In genomic region chr11:121121151-121121550, GRCm38 (mm10) we compare ENCODE assay signal across 22 mouse cellular contexts. TPM values are rescaled to one million over a fixed set of nuclear protein-coding genes. Genes with fewer than 3 reads are reported as not detected.
DNase-seq lines count a peak whose midpoint lies in the region; ATAC-seq and TF ChIP-seq lines count a peak whose summit lies in the region.
"Had no signal": no experiment of that assay in that cellular context is flagged by ENCODE, and none has a peak within 500 bp of the region (broad histone marks: within the 10 kb centered on the region; RNA-seq: fewer than 3 reads in every experiment).

No protein-coding gene starts in this region.

- no peak for TF ChIP-seq RAD21 in MEL (IDR thresholded peaks at IDR 0.05; ENCODE audit: low read depth, low read length)

- H3K9me3 ChIP-seq in heart, embryonic 12.5 days (replicated peaks), result 0 out of 2 replicates have a peak, but pooled peaks cover 4% of the 10 kb centered on the region
- H3K9me3 ChIP-seq in heart, postnatal 0 days (replicated peaks; ENCODE audit: control insufficient read depth, low read length), result no peaks in the 10 kb centered on the region
- no peaks in the 10 kb centered on the region for H3K9me3 ChIP-seq in lung, embryonic 15.5 days
- H3K9me3 ChIP-seq in MEL (replicated peaks; ENCODE audit: insufficient read depth, low read length), result no peaks in the 10 kb centered on the region
- H3K9me3 ChIP-seq: embryonic facial prominence, embryonic 10.5 days; forebrain, embryonic 13.5 days; hindbrain, embryonic 15.5 days had no signal

- H3K27ac ChIP-seq in heart, embryonic 12.5 days (ENCODE audit: poor library complexity, severe bottlenecking), result peak overlapping the region; percentile 80
- no peak overlapping the region for H3K27ac ChIP-seq in heart, postnatal 0 days (ENCODE audit: low read depth)
- peak overlapping the region; percentile 78 for H3K27ac ChIP-seq in lung, embryonic 15.5 days
- H3K27ac ChIP-seq in MEL (ENCODE audit: control insufficient read depth, low read depth, low read length), result no peak overlapping the region
- H3K27ac ChIP-seq: embryonic facial prominence, embryonic 10.5 days; forebrain, embryonic 13.5 days; hindbrain, embryonic 15.5 days had no signal

- H3K9ac ChIP-seq in heart, embryonic 12.5 days, result no peak overlapping the region
- H3K9ac ChIP-seq in heart, postnatal 0 days (replicated peaks; ENCODE audit: low read depth, low read length), result no peak overlapping the region
- H3K9ac ChIP-seq in lung, embryonic 15.5 days, result no peak overlapping the region
- H3K9ac ChIP-seq in MEL (ENCODE audit: control insufficient read depth, low read depth, low read length, poor library complexity, severe bottlenecking), result peak overlapping the region; percentile 16; the same call in 1 of the 2 replicates
- H3K9ac ChIP-seq: forebrain, embryonic 13.5 days; forebrain, postnatal 0 days; hindbrain, embryonic 15.5 days had no signal

- 61% methylated on average over 3 of the region's 3 CpGs for WGBS in heart, embryonic 12.5 days
- 43% methylated on average over 3 of the region's 3 CpGs for WGBS in heart, postnatal 0 days
- WGBS in lung, embryonic 15.5 days, result 18% methylated on average over 3 of the region's 3 CpGs

- no peaks in the 10 kb centered on the region for H3K36me3 ChIP-seq in heart, embryonic 12.5 days
- no peaks in the 10 kb centered on the region for H3K36me3 ChIP-seq in heart, postnatal 0 days (replicated peaks; ENCODE audit: control insufficient read depth, insufficient read depth, low read length)
- H3K36me3 ChIP-seq in lung, embryonic 15.5 days, result no peaks in the 10 kb centered on the region
- H3K36me3 ChIP-seq in MEL (ENCODE audit: control insufficient read depth in 1 of 2, insufficient read depth in 2 of 2, low read length in 2 of 2), result peaks cover 0 to 31% of the 10 kb centered on the region in 2 experiments; a peak in 2 of 4 replicates
- H3K36me3 ChIP-seq: embryonic facial prominence, embryonic 10.5 days; hindbrain, embryonic 15.5 days had no signal

- no peak for DNase-seq in heart, postnatal 36 days
- DNase-seq in heart, postnatal 0 days (ENCODE audit: low spot score), result peak; percentile 59
- DNase-seq in heart, adult 9 months (ENCODE audit: low spot score in 2 of 2), result no peak
- DNase-seq in lung, adult 18-20 months, result no peak
- DNase-seq in MEL (ENCODE audit: low read depth, low spot score), result no peak
- DNase-seq: adrenal gland, adult 8-10 months; cerebellum, adult 2 months; cerebellum, postnatal 10 days; forebrain, postnatal 0 days; gastrocnemius, postnatal 14 days; heart, postnatal 10 days had no signal

- no peak for TF ChIP-seq CTCF in heart, postnatal 0 days (IDR thresholded peaks at IDR 0.05; ENCODE audit: low read depth)
- no peak for TF ChIP-seq CTCF in MEL (IDR thresholded peaks at IDR 0.05 in 2 of 3, conservative IDR thresholded peaks at IDR 0.05 in 1 of 3; ENCODE audit: control insufficient read depth in 1 of 3, insufficient read depth in 1 of 3, low read depth in 2 of 3, low read length in 3 of 3, poor library complexity in 1 of 3, severe bottlenecking in 1 of 3)

- H3K27me3 ChIP-seq in heart, embryonic 12.5 days (replicated peaks), result peaks cover 13% of the 10 kb centered on the region
- H3K27me3 ChIP-seq in heart, postnatal 0 days (ENCODE audit: control insufficient read depth, insufficient read depth, low read length), result no peaks in the 10 kb centered on the region
- H3K27me3 ChIP-seq in lung, embryonic 15.5 days, result no peaks in the 10 kb centered on the region
- H3K27me3 ChIP-seq in MEL (ENCODE audit: control insufficient read depth in 1 of 2, insufficient read depth in 2 of 2, low read length in 2 of 2), result no peaks in the 10 kb centered on the region
- H3K27me3 ChIP-seq: forebrain, embryonic 13.5 days; hindbrain, embryonic 15.5 days had no signal

- no peak overlapping the region for H3K4me3 ChIP-seq in heart, embryonic 12.5 days
- H3K4me3 ChIP-seq in heart, postnatal 0 days (ENCODE audit: low read depth, low read length), result no peak overlapping the region
- H3K4me3 ChIP-seq in lung, embryonic 15.5 days, result no peak overlapping the region
- H3K4me3 ChIP-seq in MEL (ENCODE audit: control insufficient read depth in 1 of 2, insufficient read depth in 1 of 2, low read depth in 2 of 2, low read length in 2 of 2), result peak overlapping the region in 1 of 2 experiments; percentile 1; a peak in 1 of 4 replicates
- H3K4me3 ChIP-seq: embryonic facial prominence, embryonic 10.5 days; forebrain, embryonic 13.5 days; hindbrain, embryonic 15.5 days had no signal

- H3K4me1 ChIP-seq in heart, embryonic 12.5 days (replicated peaks), result peaks cover 21% of the 10 kb centered on the region
- peaks cover 13% of the 10 kb centered on the region; the same call in 1 of the 2 replicates for H3K4me1 ChIP-seq in heart, postnatal 0 days (ENCODE audit: control insufficient read depth, insufficient read depth)
- H3K4me1 ChIP-seq in lung, embryonic 15.5 days, result peaks cover 7% of the 10 kb centered on the region; the same call in 1 of the 2 replicates
- peaks cover 17 to 39% of the 10 kb centered on the region in 2 experiments for H3K4me1 ChIP-seq in MEL (ENCODE audit: control insufficient read depth in 1 of 2, insufficient read depth in 2 of 2, low read length in 2 of 2)
- H3K4me1 ChIP-seq: embryonic facial prominence, embryonic 10.5 days; hindbrain, embryonic 15.5 days had no signal

- TF ChIP-seq POLR2A in MEL (IDR thresholded peaks at IDR 0.05; ENCODE audit: control insufficient read depth in 1 of 2, insufficient read depth in 1 of 2, low read depth in 1 of 2, low read length in 2 of 2, poor library complexity in 1 of 2), result no peak

- no peak for ATAC-seq in heart, embryonic 12.5 days (ENCODE audit: insufficient number of reproducible peaks, low FRiP score)
- ATAC-seq in heart, postnatal 0 days (ENCODE audit: insufficient read depth, low read depth), result no peak
- ATAC-seq in lung, embryonic 15.5 days (ENCODE audit: borderline replicate concordance, extremely low read depth, low FRiP score, low TSS enrichment), result peak; percentile 70
- ATAC-seq: forebrain, embryonic 13.5 days; forebrain, postnatal 0 days; intestine, embryonic 16.5 days had no signal

- H3K79me2 ChIP-seq in MEL (ENCODE audit: control insufficient read depth, insufficient read depth, low read length, poor library complexity), result peaks cover 18% of the 10 kb centered on the region

- intact Hi-C loops in heart, postnatal 36 days (cut with DNase I), result no loop called here

- no peak for TF ChIP-seq EP300 in heart, postnatal 0 days (IDR thresholded peaks at IDR 0.05; ENCODE audit: low read depth)
- TF ChIP-seq EP300 in MEL (IDR thresholded peaks at IDR 0.05; ENCODE audit: low read depth in 1 of 2, low read length in 2 of 2), result no peak

- H3K4me2 ChIP-seq in heart, embryonic 12.5 days, result no peak overlapping the region
- H3K4me2 ChIP-seq in heart, postnatal 0 days (ENCODE audit: low read depth, low read length), result no peak overlapping the region
- no peak overlapping the region for H3K4me2 ChIP-seq in lung, embryonic 15.5 days
- H3K4me2 ChIP-seq: forebrain, embryonic 13.5 days; hindbrain, embryonic 15.5 days had no signal

RNA-seq across cellular contexts. Expression of gene Tex19.2, which starts 2.7 kb away (rescaled TPM):
- polyA plus RNA-seq in heart, embryonic 12.5 days (2016; fragmentation: Nextera tagmentation; extraction: Ambion mirVana), result not detected in 2 replicates
- not detected for total RNA-seq in heart, postnatal 36 days (2021)
- total RNA-seq in heart, postnatal 0 days (2014; rRNA removed; ENCODE audit: low replicate concordance), result not detected in 2 replicates
- polyA plus RNA-seq in heart, postnatal 0 days (2015; fragmentation: Nextera tagmentation; extraction: Ambion mirVana), result not detected in 2 replicates
- not detected in 2 replicates for polyA plus RNA-seq in lung, embryonic 15.5 days (2015; fragmentation: Nextera tagmentation; extraction: Ambion mirVana)
- 44.7 and 45.7 TPM in 2 replicates for total RNA-seq in MEL (2012; rRNA removed)
- polyA plus RNA-seq in MEL (2012; ENCODE audit: insufficient read depth in 1 of 2, insufficient read length in 2 of 2, low read depth in 1 of 2, low replicate concordance in 2 of 2, missing spikeins in 1 of 2), result 10 to 100 TPM in 1 of 2 experiments, not detected in 1; 34.5 TPM
- total RNA-seq: adrenal gland, adult 8-10 months; adrenal gland, postnatal 36 days; forebrain, postnatal 0 days; gastrocnemius, adult 18-20 months; gastrocnemius, postnatal 14 days; heart, postnatal 10 days had no signal
- polyA plus RNA-seq: cerebellum, adult 2 months; embryonic facial prominence, embryonic 10.5 days; embryonic facial prominence, embryonic 14.5 days; forebrain, embryonic 13.5 days; forebrain, postnatal 0 days; hindbrain, embryonic 11.5 days; hindbrain, embryonic 15.5 days; intestine, embryonic 16.5 days had no signal

RNA-seq across cellular contexts. Expression of gene Tex19.1, which starts 24.8 kb away (rescaled TPM):
- polyA plus RNA-seq in heart, embryonic 12.5 days (2016; fragmentation: Nextera tagmentation; extraction: Ambion mirVana), result 0.15 and 0.54 TPM in 2 replicates
- not detected for total RNA-seq in heart, postnatal 36 days (2021)
- not detected in 2 replicates for total RNA-seq in heart, postnatal 0 days (2014; rRNA removed; ENCODE audit: low replicate concordance)
- polyA plus RNA-seq in heart, postnatal 0 days (2015; fragmentation: Nextera tagmentation; extraction: Ambion mirVana), result not detected in 2 replicates
- 0.09 TPM in 1 of 2 replicates, not detected in the other for polyA plus RNA-seq in lung, embryonic 15.5 days (2015; fragmentation: Nextera tagmentation; extraction: Ambion mirVana)
- total RNA-seq in MEL (2012; rRNA removed), result 0.19 and 0.62 TPM in 2 replicates
- under 1 TPM in 1 of 2 experiments, not detected in 1; 0.10 TPM for polyA plus RNA-seq in MEL (2012; ENCODE audit: insufficient read depth in 1 of 2, insufficient read length in 2 of 2, low read depth in 1 of 2, low replicate concordance in 2 of 2, missing spikeins in 1 of 2)
- total RNA-seq: adrenal gland, adult 8-10 months; adrenal gland, postnatal 36 days; forebrain, postnatal 0 days; gastrocnemius, adult 18-20 months; gastrocnemius, postnatal 14 days; heart, postnatal 10 days had no signal
- polyA plus RNA-seq: embryonic facial prominence, embryonic 10.5 days; embryonic facial prominence, embryonic 14.5 days; forebrain, embryonic 13.5 days; forebrain, postnatal 0 days; hindbrain, embryonic 11.5 days; hindbrain, embryonic 15.5 days; intestine, embryonic 16.5 days had no signal

RNA-seq across cellular contexts. Expression of gene Uts2r, which starts 38.9 kb away (rescaled TPM):
- not detected in 2 replicates for polyA plus RNA-seq in heart, embryonic 12.5 days (2016; fragmentation: Nextera tagmentation; extraction: Ambion mirVana)
- under 1 TPM; 0.44 to 0.54 TPM for total RNA-seq in heart, postnatal 36 days (2021)
- not detected in 2 replicates for total RNA-seq in heart, postnatal 0 days (2014; rRNA removed; ENCODE audit: low replicate concordance)
- not detected in 2 replicates for polyA plus RNA-seq in heart, postnatal 0 days (2015; fragmentation: Nextera tagmentation; extraction: Ambion mirVana)
- 0.09 TPM in 1 of 2 replicates, not detected in the other for polyA plus RNA-seq in lung, embryonic 15.5 days (2015; fragmentation: Nextera tagmentation; extraction: Ambion mirVana)
- not detected in 2 replicates for total RNA-seq in MEL (2012; rRNA removed)
- not detected for polyA plus RNA-seq in MEL (2012; ENCODE audit: insufficient read depth in 1 of 2, insufficient read length in 2 of 2, low read depth in 1 of 2, low replicate concordance in 2 of 2, missing spikeins in 1 of 2)
- total RNA-seq: adrenal gland, adult 8-10 months; adrenal gland, postnatal 36 days had no signal
- polyA plus RNA-seq: embryonic facial prominence, embryonic 10.5 days; intestine, embryonic 16.5 days had no signal

RNA-seq across cellular contexts. Expression of gene Sectm1a, which starts 40.1 kb away (rescaled TPM):
- not detected in 2 replicates for polyA plus RNA-seq in heart, embryonic 12.5 days (2016; fragmentation: Nextera tagmentation; extraction: Ambion mirVana)
- total RNA-seq in heart, postnatal 36 days (2021), result not detected
- 0.27 TPM in 1 of 2 replicates, not detected in the other for total RNA-seq in heart, postnatal 0 days (2014; rRNA removed; ENCODE audit: low replicate concordance)
- polyA plus RNA-seq in heart, postnatal 0 days (2015; fragmentation: Nextera tagmentation; extraction: Ambion mirVana), result 0.19 and 0.25 TPM in 2 replicates
- polyA plus RNA-seq in lung, embryonic 15.5 days (2015; fragmentation: Nextera tagmentation; extraction: Ambion mirVana), result 0.26 TPM in 1 of 2 replicates, not detected in the other
- total RNA-seq in MEL (2012; rRNA removed), result 19.8 and 22.0 TPM in 2 replicates
- 10 to 100 TPM in 1 of 2 experiments, not detected in 1; 22.3 TPM for polyA plus RNA-seq in MEL (2012; ENCODE audit: insufficient read depth in 1 of 2, insufficient read length in 2 of 2, low read depth in 1 of 2, low replicate concordance in 2 of 2, missing spikeins in 1 of 2)
- total RNA-seq: adrenal gland, postnatal 36 days; ES-E14; forebrain, postnatal 0 days; gastrocnemius, postnatal 14 days; heart, postnatal 10 days had no signal
- polyA plus RNA-seq: cerebellum, adult 2 months; embryonic facial prominence, embryonic 10.5 days; forebrain, embryonic 13.5 days; forebrain, postnatal 0 days; hindbrain, embryonic 11.5 days had no signal

RNA-seq across cellular contexts. Expression of gene Sectm1b, which starts 57.8 kb away (rescaled TPM):
- not detected in 2 replicates for polyA plus RNA-seq in heart, embryonic 12.5 days (2016; fragmentation: Nextera tagmentation; extraction: Ambion mirVana)
- not detected for total RNA-seq in heart, postnatal 36 days (2021)
- not detected in 2 replicates for total RNA-seq in heart, postnatal 0 days (2014; rRNA removed; ENCODE audit: low replicate concordance)
- 0.10 TPM in 1 of 2 replicates, not detected in the other for polyA plus RNA-seq in heart, postnatal 0 days (2015; fragmentation: Nextera tagmentation; extraction: Ambion mirVana)
- polyA plus RNA-seq in lung, embryonic 15.5 days (2015; fragmentation: Nextera tagmentation; extraction: Ambion mirVana), result not detected in 2 replicates
- total RNA-seq in MEL (2012; rRNA removed), result not detected in 2 replicates
- under 1 TPM in 1 of 2 experiments, not detected in 1; 0.14 TPM for polyA plus RNA-seq in MEL (2012; ENCODE audit: insufficient read depth in 1 of 2, insufficient read length in 2 of 2, low read depth in 1 of 2, low replicate concordance in 2 of 2, missing spikeins in 1 of 2)
- total RNA-seq: adrenal gland, adult 8-10 months; adrenal gland, postnatal 36 days; ES-E14; forebrain, postnatal 0 days; gastrocnemius, adult 18-20 months; gastrocnemius, postnatal 14 days; heart, postnatal 10 days had no signal
- polyA plus RNA-seq: cerebellum, adult 2 months; embryonic facial prominence, embryonic 10.5 days; forebrain, embryonic 13.5 days; forebrain, postnatal 0 days; hindbrain, embryonic 11.5 days; hindbrain, embryonic 15.5 days had no signal

Comparison
In these comparisons a context has a peak if more than half of its experiments do, and no peak if none do; other contexts are left out.
1. H3K27ac ChIP-seq: peak in heart, embryonic 12.5 days (single experiment) and lung, embryonic 15.5 days (single experiment); none in heart, postnatal 0 days (single experiment) and MEL (single experiment).